Mouse (Mus musculus) embryonic facial prominence, embryonic 14.5 days (tissue): ENCODE measurements around the gene Hsdl2. TPM values are rescaled to one million over a fixed set of nuclear protein-coding genes. Genes with fewer than 3 reads are reported as not detected.

ENCODE experiments used
- ATAC-seq: fragments of 200-750 bp; cut with Nextera tagmentation; 2 replicates; pipeline ENCODE4 v1.8.0; 2017; ENCODE audit warnings: low read depth, moderate number of reproducible peaks, moderate TSS enrichment
- DNase-seq: peaks from one replicate; pipeline ENCODE4 v3.0.0-alpha.2; 2015; ENCODE audit warnings: low spot score
- H3K27ac ChIP-seq: fragments of 300-500 bp; sonication (generic); replicated peaks from 2 replicates; pipeline ENCODE4 v1.5.1; 2014; ENCODE audit warnings: low read depth, mild to moderate bottlenecking, low read length, moderate library complexity
- H3K27me3 ChIP-seq: fragments of 300-500 bp; sonication (generic); replicated peaks from 2 replicates; pipeline ENCODE4 v1.6.1; 2014; ENCODE audit warnings: low read length; ENCODE audit not compliant: control insufficient read depth, insufficient read depth
- H3K36me3 ChIP-seq: fragments of 300-500 bp; sonication (generic); 2 replicates; pipeline ENCODE4 v1.6.1; 2014; ENCODE audit warnings: low read length, mixed read lengths; ENCODE audit not compliant: control insufficient read depth, insufficient read depth
- H3K4me1 ChIP-seq: fragments of 300-500 bp; sonication (generic); 2 replicates; pipeline ENCODE4 v1.6.1; 2014; ENCODE audit warnings: antibody characterized with exemption, low read length; ENCODE audit not compliant: control insufficient read depth, insufficient read depth
- H3K4me2 ChIP-seq: fragments of 300-500 bp; sonication (generic); 2 replicates; pipeline ENCODE4 v1.6.1; 2014; ENCODE audit warnings: low read depth, mild to moderate bottlenecking, low read length, moderate library complexity, mixed read lengths
- H3K4me3 ChIP-seq: fragments of 300-500 bp; sonication (generic); 2 replicates; pipeline ENCODE4 v1.5.1; 2014; ENCODE audit warnings: low read depth, mild to moderate bottlenecking, low read length
- H3K9ac ChIP-seq: fragments of 300-500 bp; sonication (generic); 2 replicates; pipeline ENCODE4 v1.6.1; 2014; ENCODE audit warnings: low read depth, mild to moderate bottlenecking, low read length, moderate library complexity, mixed read lengths
- H3K9me3 ChIP-seq: fragments of 300-500 bp; sonication (generic); 2 replicates; pipeline ENCODE4 v1.6.1; 2016; ENCODE audit warnings: low read length; ENCODE audit not compliant: control insufficient read depth
- WGBS: fragments of 180-500 bp; shearing (Covaris S2); extraction: QIAGEN DNeasy Blood & Tissue Kit; methylation state at CpG from one replicate; pipeline ENCODE4 v1.1.7; 2014; 5-methylcytosine and 5-hydroxymethylcytosine counted together
- polyA plus RNA-seq: library from polyadenylated mRNA; unstranded; fragments of >200 nt; fragmentation: Nextera tagmentation; extraction: Ambion mirVana; gene quantifications from 2 replicates; pipeline ENCODE4 v1.2.1, GENCODE M21; 2014

Hsdl2 gene
- polyA plus RNA-seq, 1 experiment from 2014 or later, result 23.1 TPM

- Histone ChIP-seq H3K4me3 (no peak overlapping the region), H3K27me3 (no peaks in the 10 kb centered on the region), H3K36me3 (peaks cover 7% of the 10 kb centered on the region; the same call in 1 of the 2 replicates), H3K27ac (no peak overlapping the region), H3K4me1 (no peaks in the 10 kb centered on the region), H3K4me2 (no peak overlapping the region), H3K9me3 (no peaks in the 10 kb centered on the region), H3K9ac (no peak overlapping the region)
- ATAC-seq (no peak), DNase-seq (no peak)
- WGBS, result 87% methylated on average over 2 of the region's 2 CpGs
These were observed 15.2 kb downstream of the Hsdl2 start for GRCm38 (mm10) chr4:59596556-59596955.

GRCm38 (mm10) chr4:59602704-59603103, 21.3 kb downstream of the Hsdl2 start:
- Histone ChIP-seq H3K9ac (no peak overlapping the region), H3K27ac (no peak overlapping the region), H3K27me3 (no peaks in the 10 kb centered on the region), H3K4me2 (no peak overlapping the region), H3K9me3 (no peaks in the 10 kb centered on the region), H3K36me3 (peaks cover 3% of the 10 kb centered on the region; the same call in 1 of the 2 replicates), H3K4me1 (no peaks in the 10 kb centered on the region), H3K4me3 (no peak overlapping the region)
- 88% methylated on average over 4 of the region's 4 CpGs for WGBS
- ATAC-seq (no peak), DNase-seq (no peak)

GRCm38 (mm10) chr4:59604892-59605291, 23.5 kb downstream of the Hsdl2 start:
- Histone ChIP-seq H3K4me1 (no peaks in the 10 kb centered on the region), H3K4me2 (no peak overlapping the region), H3K9ac (no peak overlapping the region), H3K36me3 (no peaks in the 10 kb centered on the region), H3K27me3 (no peaks in the 10 kb centered on the region), H3K9me3 (no peaks in the 10 kb centered on the region), H3K27ac (no peak overlapping the region), H3K4me3 (no peak overlapping the region)
- no peak for ATAC-seq
- 62% methylated on average over 3 of the region's 3 CpGs for WGBS
- no peak for DNase-seq

GRCm38 (mm10) chr4:59605501-59605900, 24.1 kb downstream of the Hsdl2 start:
- WGBS, result 94% methylated on average over 3 of the region's 3 CpGs
- H3K27ac ChIP-seq, result no peak overlapping the region
- no peaks in the 10 kb centered on the region for H3K4me1 ChIP-seq
- DNase-seq (no peak), ATAC-seq (no peak)
- H3K9me3 ChIP-seq, result no peaks in the 10 kb centered on the region
- H3K36me3 ChIP-seq, result no peaks in the 10 kb centered on the region
- no peak overlapping the region for H3K4me3 ChIP-seq
- H3K27me3 ChIP-seq, result no peaks in the 10 kb centered on the region
- H3K4me2 ChIP-seq, result no peak overlapping the region
- no peak overlapping the region for H3K9ac ChIP-seq

- no peaks in the 10 kb centered on the region for H3K36me3 ChIP-seq
- H3K9ac ChIP-seq, result no peak overlapping the region
- no peak overlapping the region for H3K27ac ChIP-seq
- ATAC-seq (no peak), DNase-seq (peak; percentile 59)
- no peaks in the 10 kb centered on the region for H3K9me3 ChIP-seq
- no peaks in the 10 kb centered on the region for H3K4me1 ChIP-seq
- H3K4me3 ChIP-seq, result no peak overlapping the region
- H3K4me2 ChIP-seq, result no peak overlapping the region
- 64% methylated on average over 3 of the region's 3 CpGs for whole genome bisulfite sequencing
- no peaks in the 10 kb centered on the region for H3K27me3 ChIP-seq
These were observed 29.0 kb downstream of the Hsdl2 start for GRCm38 (mm10) chr4:59610411-59610810.

GRCm38 (mm10) chr4:59614986-59615385, 33.6 kb downstream of the Hsdl2 start:
- DNase-seq, result peak; percentile 29
- 46% methylated on average over 1 of the region's 1 CpGs for WGBS
- H3K4me3 ChIP-seq, result no peak overlapping the region
- no peak overlapping the region for H3K27ac ChIP-seq
- no peaks in the 10 kb centered on the region for H3K27me3 ChIP-seq
- no peaks in the 10 kb centered on the region for H3K4me1 ChIP-seq
- no peaks in the 10 kb centered on the region for H3K9me3 ChIP-seq
- no peak for ATAC-seq
- no peaks in the 10 kb centered on the region for H3K36me3 ChIP-seq
- H3K9ac ChIP-seq, result no peak overlapping the region
- H3K4me2 ChIP-seq, result no peak overlapping the region

- Histone ChIP-seq H3K27me3 (no peaks in the 10 kb centered on the region), H3K9ac (no peak overlapping the region), H3K4me3 (no peak overlapping the region), H3K36me3 (no peaks in the 10 kb centered on the region), H3K4me2 (no peak overlapping the region), H3K27ac (no peak overlapping the region), H3K4me1 (no peaks in the 10 kb centered on the region), H3K9me3 (no peaks in the 10 kb centered on the region)
- WGBS, result 80% methylated on average over 5 of the region's 5 CpGs
- DNase-seq (no peak), ATAC-seq (no peak)
These were observed 38.4 kb downstream of the Hsdl2 start for GRCm38 (mm10) chr4:59619611-59620245.

- no peaks in the 10 kb centered on the region for H3K36me3 ChIP-seq
- H3K9ac ChIP-seq, result peak overlapping the region; percentile 85
- no peaks in the 10 kb centered on the region for H3K27me3 ChIP-seq
- H3K4me1 ChIP-seq, result 0 out of 2 replicates have a peak, but pooled peaks cover 11% of the 10 kb centered on the region
- no peaks in the 10 kb centered on the region for H3K9me3 ChIP-seq
- peak overlapping the region; percentile 84 for H3K4me2 ChIP-seq
- no peak for DNase-seq
- H3K4me3 ChIP-seq, result peak overlapping the region; percentile 95
- peak overlapping the region; percentile 77 for H3K27ac ChIP-seq
- ATAC-seq, result no peak
- WGBS, result 3% methylated on average over 18 of the region's 18 CpGs
These were observed 44.3 kb downstream of the Hsdl2 start for GRCm38 (mm10) chr4:59625676-59625997.
